Mouse (Mus musculus) CH12.LX (cell line): ENCODE measurements at regions not wholly inside any gene's neighbourhood (a gene's known extent, or its start where the extent isn't known, plus 50 kb on each side); places are given as distances from the start of the nearest gene placed in this dataset.

ENCODE experiments used
- DNase-seq: peaks from one replicate; pipeline ENCODE4 v3.0.0-alpha.2; 2013; ENCODE audit errors: extremely low read depth
- H3K27ac ChIP-seq: 2 replicates; pipeline ENCODE4 v1.5.1; 2012; ENCODE audit warnings: low read depth, mild to moderate bottlenecking, control low read depth, moderate library complexity; ENCODE audit not compliant: insufficient read depth
- H3K27me3 ChIP-seq: replicated peaks from 2 replicates; pipeline ENCODE3; 2012; ENCODE audit warnings: inconsistent platforms
- H3K36me3 ChIP-seq, 2 experiments: replicated peaks in 1 of 2; 2 replicates each; pipeline versions ENCODE3 to v1.6.1; 2012; ENCODE audit warnings: inconsistent platforms in 1 of 2, low read length in 1 of 2, mild to moderate bottlenecking in 1 of 2, mixed read lengths in 1 of 2, moderate library complexity in 1 of 2; ENCODE audit not compliant: control insufficient read depth in 1 of 2, insufficient read depth in 1 of 2
- H3K4me1 ChIP-seq, 2 experiments: 2 replicates each; pipeline ENCODE4 v1.6.1; 2012; ENCODE audit warnings: inconsistent platforms in 1 of 2, moderate library complexity in 1 of 2; ENCODE audit not compliant: insufficient read depth in 2 of 2, control insufficient read depth in 1 of 2
- H3K4me2 ChIP-seq: 2 replicates; pipeline ENCODE4 v1.6.1; 2012; ENCODE audit warnings: low read depth, mild to moderate bottlenecking, control low read depth; ENCODE audit not compliant: poor library complexity, insufficient read depth, severe bottlenecking
- H3K4me3 ChIP-seq, 3 experiments: fragments of 150-350 bp in 1 of 3; sonication (generic) in 1 of 3; replicated peaks in 1 of 3; 2 replicates each; pipeline versions ENCODE3 to v1.5.1; 2011 to 2012; ENCODE audit warnings: low read depth in 2 of 3, low read length in 2 of 3, mild to moderate bottlenecking in 2 of 3, moderate library complexity in 2 of 3, control low read depth in 1 of 3, improper control_type of control experiment in 1 of 3, inconsistent platforms in 1 of 3, mixed read lengths in 1 of 3; ENCODE audit not compliant: poor library complexity in 1 of 3
- H3K79me2 ChIP-seq: replicated peaks from 2 replicates; pipeline ENCODE4 v1.6.1; 2012; ENCODE audit warnings: mild to moderate bottlenecking, moderate library complexity; ENCODE audit not compliant: control insufficient read depth, poor library complexity, insufficient read depth, severe bottlenecking; ENCODE audit errors: extremely low read depth
- H3K9ac ChIP-seq: 2 replicates; pipeline ENCODE4 v1.6.1; 2012; ENCODE audit warnings: low read depth, mild to moderate bottlenecking, control low read depth, moderate library complexity; ENCODE audit not compliant: insufficient read depth
- H3K9me3 ChIP-seq: replicated peaks from 2 replicates; pipeline ENCODE3; 2012; ENCODE audit warnings: low read length, inconsistent platforms, mixed read lengths
- BHLHE40 ChIP-seq: IDR thresholded peaks from 2 replicates; pipeline ENCODE4 v1.6.1; 2011; ENCODE audit warnings: mild to moderate bottlenecking, low read depth, low read length, improper control_type of control experiment
- CHD1 ChIP-seq: IDR thresholded peaks from 2 replicates; pipeline ENCODE4 v1.6.1; 2012; ENCODE audit warnings: low read depth, low read length, improper control_type of control experiment, inconsistent platforms
- CHD2 ChIP-seq: IDR thresholded peaks from 2 replicates; pipeline ENCODE4 v1.6.1; 2011; ENCODE audit warnings: low read length, improper control_type of control experiment
- E2F4 ChIP-seq: IDR thresholded peaks from 2 replicates; pipeline ENCODE4 v1.6.1; 2011; ENCODE audit warnings: low read depth, low read length, improper control_type of control experiment; ENCODE audit not compliant: insufficient replicate concordance
- ELF1 ChIP-seq: IDR thresholded peaks from 2 replicates; pipeline ENCODE4 v1.6.1; 2014; ENCODE audit warnings: low read depth, mild to moderate bottlenecking, inconsistent platforms, low read length, improper control_type of control experiment
- EP300 ChIP-seq: IDR thresholded peaks from 2 replicates; pipeline ENCODE4 v1.6.1; 2011; ENCODE audit warnings: low read length, improper control_type of control experiment
- GABPA ChIP-seq: IDR thresholded peaks from 2 replicates; pipeline ENCODE4 v1.6.1; 2012; ENCODE audit warnings: low read depth, low read length, improper control_type of control experiment, inconsistent platforms; ENCODE audit not compliant: insufficient replicate concordance
- HCFC1 ChIP-seq: IDR thresholded peaks from 2 replicates; pipeline ENCODE4 v1.6.1; 2012; ENCODE audit warnings: low read depth, mild to moderate bottlenecking, inconsistent platforms, low read length, improper control_type of control experiment
- JUN ChIP-seq: IDR thresholded peaks from 2 replicates; pipeline ENCODE4 v1.6.1; 2011; ENCODE audit warnings: low read depth, mild to moderate bottlenecking, low read length, improper control_type of control experiment, moderate library complexity; ENCODE audit not compliant: insufficient read depth
- JUND ChIP-seq: conservative IDR thresholded peaks from 2 replicates; pipeline ENCODE4 v1.6.1; 2011; ENCODE audit warnings: low read depth, low read length, improper control_type of control experiment
- KAT2A ChIP-seq: IDR thresholded peaks from 2 replicates; pipeline ENCODE4 v1.6.1; 2012; ENCODE audit warnings: low read length, improper control_type of control experiment, inconsistent platforms; ENCODE audit not compliant: insufficient replicate concordance
- MAFK ChIP-seq: IDR thresholded peaks from 2 replicates; pipeline ENCODE4 v1.6.1; 2011; ENCODE audit warnings: low read length, improper control_type of control experiment; ENCODE audit not compliant: insufficient replicate concordance
- MAX ChIP-seq: IDR thresholded peaks from 2 replicates; pipeline ENCODE4 v1.6.1; 2011; ENCODE audit warnings: low read length, improper control_type of control experiment
- MEF2A ChIP-seq: IDR thresholded peaks from 2 replicates; pipeline ENCODE4 v1.6.1; 2014; ENCODE audit warnings: low read depth, mild to moderate bottlenecking, inconsistent platforms, low read length, improper control_type of control experiment, borderline replicate concordance
- MXI1 ChIP-seq: IDR thresholded peaks from 2 replicates; pipeline ENCODE4 v1.6.1; 2011; ENCODE audit warnings: mild to moderate bottlenecking, low read depth, low read length, improper control_type of control experiment
- MYC ChIP-seq: IDR thresholded peaks from 2 replicates; pipeline ENCODE4 v1.6.1; 2011; ENCODE audit warnings: low read depth, mild to moderate bottlenecking, improper control_type of control experiment, low read length
- NELFE ChIP-seq: IDR thresholded peaks from 2 replicates; pipeline ENCODE4 v1.6.1; 2011; ENCODE audit warnings: low read depth, low read length, improper control_type of control experiment
- POLR2AphosphoS2 ChIP-seq: IDR thresholded peaks from 2 replicates; pipeline ENCODE4 v1.6.1; 2011; ENCODE audit warnings: low read depth, low read length, improper control_type of control experiment
- RAD21 ChIP-seq: IDR thresholded peaks from 2 replicates; pipeline ENCODE4 v1.6.1; 2011; ENCODE audit warnings: low read depth, mild to moderate bottlenecking, low read length, improper control_type of control experiment, moderate library complexity
- SIN3A ChIP-seq: IDR thresholded peaks from 2 replicates; pipeline ENCODE4 v1.6.1; 2012; ENCODE audit warnings: low read length, improper control_type of control experiment, inconsistent platforms
- SMC3 ChIP-seq: IDR thresholded peaks from 2 replicates; pipeline ENCODE4 v1.6.1; 2011; ENCODE audit warnings: low read depth, low read length, improper control_type of control experiment
- TCF12 ChIP-seq: IDR thresholded peaks from 2 replicates; pipeline ENCODE4 v1.6.1; 2014; ENCODE audit warnings: low read depth, mild to moderate bottlenecking, inconsistent platforms, low read length, improper control_type of control experiment
- ZC3H11A ChIP-seq: IDR thresholded peaks from 2 replicates; pipeline ENCODE4 v1.6.1; 2012; ENCODE audit warnings: low read depth, mild to moderate bottlenecking, inconsistent platforms, low read length, improper control_type of control experiment
- ZMIZ1 ChIP-seq: IDR thresholded peaks from 2 replicates; pipeline ENCODE4 v1.6.1; 2012; ENCODE audit warnings: low read depth, mild to moderate bottlenecking, inconsistent platforms, low read length, improper control_type of control experiment
- ZNF384 ChIP-seq: IDR thresholded peaks from 2 replicates; pipeline ENCODE4 v1.6.1; 2012; ENCODE audit warnings: low read depth, low read length, improper control_type of control experiment, inconsistent platforms
- dilution Hi-C: fragments of 300-500 bp; cut with MboI; formaldehyde crosslinking; loops from 2 replicates; pipeline ENCODE4 v1.14.3; 2020; ENCODE audit warnings: low sequenced_read_pairs; ENCODE audit not compliant: extremely low pct_unique_long_range_greater_than_20kb, extremely low pct_ligation_motif_present
- in situ Hi-C: fragments of 300-500 bp; cut with MboI; formaldehyde crosslinking; loops from 3 replicates; pipeline ENCODE4 v1.14.3; 2019; ENCODE audit warnings: low sequenced_read_pairs, low pct_ligation_motif_present, low pct_unique_long_range_greater_than_20kb, mixed read lengths

DNA sequence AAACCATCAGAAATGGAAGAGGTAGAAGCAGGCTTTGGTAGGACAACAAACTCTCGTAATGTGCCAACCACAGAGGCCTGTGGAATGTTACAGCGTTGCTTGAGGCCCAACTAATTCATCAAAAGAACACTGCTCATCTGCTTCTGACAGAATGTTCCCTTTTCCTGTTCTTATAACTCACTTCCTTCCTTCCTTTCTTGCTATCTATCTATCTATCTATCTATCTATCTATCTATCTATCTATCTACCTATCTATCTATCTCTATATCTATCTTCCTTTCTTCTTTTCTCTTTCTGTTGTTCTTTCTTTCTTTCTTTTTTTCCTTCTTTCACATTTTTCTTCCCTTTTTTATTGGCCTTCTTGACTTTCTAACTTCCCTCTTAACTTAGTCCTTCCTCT lies 353.7 kb downstream of the H2al1j start:
- Histone ChIP-seq H3K4me3 (no peak overlapping the region), H3K9ac (no peak overlapping the region), H3K4me2 (no peak overlapping the region), H3K27ac (no peak overlapping the region), H3K27me3 (no peaks in the 10 kb centered on the region), H3K4me1 (peaks cover 5 to 53% of the 10 kb centered on the region in 2 experiments), H3K36me3 (no peaks in the 10 kb centered on the region), H3K79me2 (no peaks in the 10 kb centered on the region), H3K9me3 (no peaks in the 10 kb centered on the region)
- TF ChIP-seq ZNF384 (no peak), NELFE (no peak), ZMIZ1 (no peak), ZC3H11A (no peak), EP300 (no peak), BHLHE40 (no peak), MXI1 (no peak), KAT2A (no peak), JUND (no peak), MYC (no peak)
- dilution Hi-C loops (no loop called here), in situ Hi-C loops (no loop called here)
- no peak for DNase-seq

DNA sequence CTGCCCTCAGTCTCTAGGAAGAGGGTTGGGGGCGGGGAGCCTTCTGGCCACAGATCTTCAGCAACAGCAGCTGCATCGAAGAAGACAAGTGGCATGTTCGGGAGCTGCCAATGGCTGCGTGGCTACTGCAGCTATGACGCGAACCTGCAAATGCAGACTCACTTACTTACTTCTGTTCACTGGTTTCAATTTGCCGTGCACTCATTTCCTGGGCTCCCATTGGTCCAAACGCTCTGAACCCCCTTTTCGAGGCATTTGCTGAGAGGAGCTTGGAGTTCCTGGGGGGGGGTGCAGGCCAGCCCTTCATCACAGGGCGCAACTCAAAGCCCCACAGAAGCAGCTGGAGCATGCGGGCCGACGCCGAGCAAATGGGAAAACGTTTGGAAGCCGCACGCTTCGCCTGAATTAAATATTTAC lies 362.4 kb downstream of the H2al1j start:
- Histone ChIP-seq H3K4me1 (peaks cover 12 to 47% of the 10 kb centered on the region in 2 experiments), H3K4me2 (no peak overlapping the region), H3K79me2 (no peaks in the 10 kb centered on the region), H3K9ac (no peak overlapping the region), H3K36me3 (no peaks in the 10 kb centered on the region), H3K27me3 (no peaks in the 10 kb centered on the region), H3K9me3 (no peaks in the 10 kb centered on the region), H3K4me3 (no peak overlapping the region), H3K27ac (no peak overlapping the region)
- dilution Hi-C loops = no loop called here
- TF ChIP-seq CHD2 (no peak), ELF1 (no peak), CHD1 (no peak), RAD21 (no peak), SIN3A (no peak), GABPA (no peak), HCFC1 (no peak), TCF12 (no peak), SMC3 (no peak), MAX (no peak), E2F4 (no peak), MXI1 (no peak), JUN (no peak), POLR2AphosphoS2 (no peak), NELFE (no peak), MEF2A (no peak), MAFK (no peak)
- in situ Hi-C loops = loop anchor here (5.0 kb wide), 1 partner anchor 37 kb away; no protein-coding TSS in a partner anchor
- DNase-seq = no peak
